Mouse (Mus musculus) MEL (cell line): ENCODE results near the gene Msrb1. TPM values are rescaled to one million over a fixed set of nuclear protein-coding genes. Genes with fewer than 3 reads are reported as not detected.

Source experiments
- DNase-seq: peaks from one replicate; pipeline ENCODE4 v3.0.0; 2011; ENCODE audit warnings: low read depth, low spot score
- H3K27ac ChIP-seq: 2 replicates; pipeline ENCODE4 v1.5.1; 2012; ENCODE audit warnings: low read depth, mild to moderate bottlenecking, control low read depth, low read length, moderate library complexity; ENCODE audit not compliant: control insufficient read depth
- H3K27me3 ChIP-seq, 2 experiments: fragments of 150-350 bp in 1 of 2; sonication (generic) in 1 of 2; 2 replicates each; pipeline ENCODE4 v1.6.1; 2012; ENCODE audit warnings: low read length in 2 of 2, mild to moderate bottlenecking in 2 of 2, improper control_type of control experiment in 1 of 2, moderate library complexity in 1 of 2; ENCODE audit not compliant: insufficient read depth in 2 of 2, control insufficient read depth in 1 of 2
- H3K36me3 ChIP-seq, 2 experiments: 2 replicates each; pipeline ENCODE4 v1.6.1; 2012 to 2014; ENCODE audit warnings: low read length in 2 of 2, improper control_type of control experiment in 1 of 2, inconsistent platforms in 1 of 2, mild to moderate bottlenecking in 1 of 2; ENCODE audit not compliant: insufficient read depth in 2 of 2, control insufficient read depth in 1 of 2
- H3K4me1 ChIP-seq, 2 experiments: fragments of 150-350 bp in 1 of 2; sonication (generic) in 1 of 2; 2 replicates each; pipeline ENCODE4 v1.6.1; 2012; ENCODE audit warnings: low read length in 2 of 2, improper control_type of control experiment in 1 of 2, mild to moderate bottlenecking in 1 of 2; ENCODE audit not compliant: insufficient read depth in 2 of 2, control insufficient read depth in 1 of 2
- H3K4me3 ChIP-seq, 2 experiments: fragments of 150-350 bp in 1 of 2; sonication (generic) in 1 of 2; 2 replicates each; pipeline ENCODE4 v1.5.1; 2012; ENCODE audit warnings: low read depth in 2 of 2, low read length in 2 of 2, mild to moderate bottlenecking in 2 of 2, moderate library complexity in 2 of 2, control low read depth in 1 of 2, improper control_type of control experiment in 1 of 2; ENCODE audit not compliant: control insufficient read depth in 1 of 2, insufficient read depth in 1 of 2
- H3K79me2 ChIP-seq: 2 replicates; pipeline ENCODE4 v1.6.1; 2012; ENCODE audit warnings: mild to moderate bottlenecking, low read length, moderate library complexity; ENCODE audit not compliant: control insufficient read depth, poor library complexity, insufficient read depth
- H3K9ac ChIP-seq: 2 replicates; pipeline ENCODE4 v1.6.1; 2012; ENCODE audit warnings: low read depth, mild to moderate bottlenecking, control low read depth, low read length, moderate library complexity; ENCODE audit not compliant: control insufficient read depth, poor library complexity, severe bottlenecking
- H3K9me3 ChIP-seq: fragments of 150-350 bp; sonication (generic); replicated peaks from 2 replicates; pipeline ENCODE4 v1.6.1; 2012; ENCODE audit warnings: mild to moderate bottlenecking, low read length, improper control_type of control experiment, moderate library complexity; ENCODE audit not compliant: insufficient read depth
- BHLHE40 ChIP-seq: IDR thresholded peaks from 2 replicates; pipeline ENCODE4 v1.6.1; 2012; ENCODE audit warnings: low read depth, mild to moderate bottlenecking, inconsistent platforms, low read length, improper control_type of control experiment, borderline replicate concordance
- CHD2 ChIP-seq: IDR thresholded peaks from 2 replicates; pipeline ENCODE4 v1.6.1; 2011; ENCODE audit warnings: low read length, improper control_type of control experiment
- E2F4 ChIP-seq: IDR thresholded peaks from 2 replicates; pipeline ENCODE4 v1.6.1; 2011; ENCODE audit warnings: low read depth, low read length, improper control_type of control experiment, borderline replicate concordance
- ELF1 ChIP-seq: IDR thresholded peaks from 2 replicates; pipeline ENCODE4 v1.6.1; 2014; ENCODE audit warnings: low read depth, mild to moderate bottlenecking, inconsistent platforms, low read length, improper control_type of control experiment, moderate library complexity
- EP300 ChIP-seq, 2 experiments: IDR thresholded peaks; 2 replicates each; pipeline ENCODE4 v1.6.1; 2011; ENCODE audit warnings: improper control_type of control experiment in 2 of 2, low read length in 2 of 2, low read depth in 1 of 2, mild to moderate bottlenecking in 1 of 2
- ETS1 ChIP-seq: IDR thresholded peaks from 2 replicates; pipeline ENCODE4 v1.6.1; 2012; ENCODE audit warnings: low read depth, mild to moderate bottlenecking, inconsistent platforms, low read length, improper control_type of control experiment, moderate library complexity
- GABPA ChIP-seq: IDR thresholded peaks from 2 replicates; pipeline ENCODE4 v1.6.1; 2012; ENCODE audit warnings: low read depth, mild to moderate bottlenecking, inconsistent platforms, low read length, improper control_type of control experiment, moderate library complexity
- HCFC1 ChIP-seq: IDR thresholded peaks from 2 replicates; pipeline ENCODE4 v1.6.1; 2012; ENCODE audit warnings: low read depth, mild to moderate bottlenecking, inconsistent platforms, low read length, improper control_type of control experiment, moderate library complexity
- KAT2A ChIP-seq: conservative IDR thresholded peaks from 2 replicates; pipeline ENCODE4 v1.6.1; 2012; ENCODE audit warnings: low read depth, low read length, improper control_type of control experiment, inconsistent platforms
- MAX ChIP-seq: IDR thresholded peaks from 2 replicates; pipeline ENCODE4 v1.6.1; 2011; ENCODE audit warnings: low read length, improper control_type of control experiment
- MAZ ChIP-seq: IDR thresholded peaks from 2 replicates; pipeline ENCODE4 v1.6.1; 2012; ENCODE audit warnings: low read depth, mild to moderate bottlenecking, inconsistent platforms, low read length, improper control_type of control experiment
- MEF2A ChIP-seq: IDR thresholded peaks from 2 replicates; pipeline ENCODE4 v1.6.1; 2014; ENCODE audit warnings: low read depth, mild to moderate bottlenecking, inconsistent platforms, low read length, improper control_type of control experiment; ENCODE audit not compliant: poor library complexity, insufficient replicate concordance, severe bottlenecking; ENCODE audit errors: extremely low read depth
- MXI1 ChIP-seq: IDR thresholded peaks from 2 replicates; pipeline ENCODE4 v1.6.1; 2011; ENCODE audit warnings: mild to moderate bottlenecking, low read depth, low read length, improper control_type of control experiment
- MYB ChIP-seq: IDR thresholded peaks from 2 replicates; pipeline ENCODE4 v1.6.1; 2011; ENCODE audit warnings: mild to moderate bottlenecking, low read depth, low read length, improper control_type of control experiment
- NELFE ChIP-seq: IDR thresholded peaks from 2 replicates; pipeline ENCODE4 v1.6.1; 2011; ENCODE audit warnings: low read depth, low read length, improper control_type of control experiment
- NRF1 ChIP-seq: IDR thresholded peaks from 2 replicates; pipeline ENCODE4 v1.6.1; 2014; ENCODE audit warnings: low read depth, mild to moderate bottlenecking, inconsistent platforms, low read length, improper control_type of control experiment, moderate library complexity; ENCODE audit not compliant: poor library complexity, insufficient read depth, severe bottlenecking
- POLR2A ChIP-seq, 2 experiments: IDR thresholded peaks; 2 replicates each; pipeline ENCODE4 v1.6.1; 2011 to 2012; ENCODE audit warnings: low read length in 2 of 2, mild to moderate bottlenecking in 2 of 2, control low read depth in 1 of 2, improper control_type of control experiment in 1 of 2, low read depth in 1 of 2, moderate library complexity in 1 of 2; ENCODE audit not compliant: control insufficient read depth in 1 of 2, insufficient read depth in 1 of 2, poor library complexity in 1 of 2
- POLR2AphosphoS5 ChIP-seq: IDR thresholded peaks from 2 replicates; pipeline ENCODE4 v1.6.1; 2012; ENCODE audit warnings: low read depth, borderline replicate concordance, mild to moderate bottlenecking, inconsistent platforms, low read length, moderate library complexity, mixed read lengths
- RAD21 ChIP-seq: IDR thresholded peaks from 2 replicates; pipeline ENCODE4 v1.6.1; 2011; ENCODE audit warnings: mild to moderate bottlenecking, low read depth, low read length, improper control_type of control experiment
- SIN3A ChIP-seq: IDR thresholded peaks from 2 replicates; pipeline ENCODE4 v1.6.1; 2012; ENCODE audit warnings: low read length, improper control_type of control experiment, inconsistent platforms
- TAL1 ChIP-seq: IDR thresholded peaks from 2 replicates; pipeline ENCODE4 v1.6.1; 2012; ENCODE audit warnings: mild to moderate bottlenecking, inconsistent platforms, low read length, moderate library complexity, mixed read lengths
- TBP ChIP-seq: IDR thresholded peaks from 2 replicates; pipeline ENCODE4 v1.8.0; 2011; ENCODE audit warnings: low read depth, low read length, improper control_type of control experiment
- TCF12 ChIP-seq: IDR thresholded peaks from 2 replicates; pipeline ENCODE4 v1.6.1; 2014; ENCODE audit warnings: low read depth, mild to moderate bottlenecking, inconsistent platforms, low read length, improper control_type of control experiment, moderate library complexity
- UBTF ChIP-seq: IDR thresholded peaks from 2 replicates; pipeline ENCODE4 v1.6.1; 2012; ENCODE audit warnings: low read depth, mild to moderate bottlenecking, inconsistent platforms, low read length, improper control_type of control experiment, moderate library complexity, borderline replicate concordance; ENCODE audit not compliant: insufficient read depth
- USF1 ChIP-seq: IDR thresholded peaks from 2 replicates; pipeline ENCODE4 v1.6.1; 2014; ENCODE audit warnings: low read depth, mild to moderate bottlenecking, inconsistent platforms, low read length, improper control_type of control experiment, moderate library complexity
- USF2 ChIP-seq, 2 experiments: IDR thresholded peaks; 2 replicates each; pipeline ENCODE4 v1.6.1; 2011 to 2012; ENCODE audit warnings: improper control_type of control experiment in 2 of 2, low read length in 2 of 2, borderline replicate concordance in 1 of 2, inconsistent platforms in 1 of 2, low read depth in 1 of 2, mild to moderate bottlenecking in 1 of 2; ENCODE audit not compliant: insufficient read depth in 1 of 2
- ZKSCAN1 ChIP-seq: IDR thresholded peaks from 2 replicates; pipeline ENCODE4 v1.6.1; 2012; ENCODE audit warnings: low read depth, mild to moderate bottlenecking, inconsistent platforms, low read length, improper control_type of control experiment, moderate library complexity
- ZMIZ1 ChIP-seq: IDR thresholded peaks from 2 replicates; pipeline ENCODE4 v1.6.1; 2012; ENCODE audit warnings: low read depth, mild to moderate bottlenecking, inconsistent platforms, low read length, improper control_type of control experiment, moderate library complexity
- polyA plus RNA-seq, 2 experiments: library from polyadenylated mRNA; stranded (reverse) in 1 of 2; unstranded in 1 of 2; fragments of >175 nt in 1 of 2; fragments of >200 nt in 1 of 2; gene quantifications; 2 replicates each; pipeline versions ENCODE4 v1.2.1 to v1.2.4; 2012; ENCODE audit warnings: low replicate concordance in 2 of 2, low read depth in 1 of 2; ENCODE audit not compliant: insufficient read length in 2 of 2, insufficient read depth in 1 of 2, missing spikeins in 1 of 2
- total RNA-seq: library from RNA; depleted of rRNA; stranded (reverse); fragments of 300-350 nt; gene quantifications from 2 replicates; pipeline ENCODE4 v1.2.3, GENCODE M21; 2012

The Msrb1 gene
- total and polyA plus RNA-seq, 3 experiments, result 31.9 to 58.6 TPM; not detected in 1

GRCm38 (mm10) chr17:24742307-24742706 is 5.9 kb downstream of the Msrb1 start:
- Histone ChIP-seq H3K36me3 (peaks cover 0 to 4% of the 10 kb centered on the region in 2 experiments; a peak in 1 of 4 replicates), H3K79me2 (no peaks in the 10 kb centered on the region), H3K27me3 (no peaks in the 10 kb centered on the region; a peak in 1 of 4 replicates), H3K27ac (no peak overlapping the region), H3K4me1 (peaks cover 0 to 5% of the 10 kb centered on the region in 2 experiments; a peak in 2 of 4 replicates), H3K9ac (no peak overlapping the region), H3K4me3 (no peak overlapping the region), H3K9me3 (no peaks in the 10 kb centered on the region)
- no peak for DNase-seq
- no peak for TF ChIP-seq ETS1
- no peak for TF ChIP-seq POLR2A (IDR thresholded peaks at IDR 0.05; ENCODE audit: control insufficient read depth in 1 of 2, insufficient read depth in 1 of 2, low read depth in 1 of 2, low read length in 2 of 2, poor library complexity in 1 of 2)
- TF ChIP-seq SIN3A, result no peak
- TF ChIP-seq NELFE, result no peak
- no peak for TF ChIP-seq MXI1
- TF ChIP-seq POLR2AphosphoS5, result no peak
- TF ChIP-seq EP300 (IDR thresholded peaks at IDR 0.05; ENCODE audit: low read depth in 1 of 2, low read length in 2 of 2), result no peak
- no peak for TF ChIP-seq E2F4
- no peak for TF ChIP-seq TBP
- no peak for TF ChIP-seq UBTF
- no peak for TF ChIP-seq ZMIZ1
- TF ChIP-seq ZKSCAN1, result no peak
- no peak for TF ChIP-seq HCFC1
- TF ChIP-seq NRF1, result no peak

- peaks cover 0 to 4% of the 10 kb centered on the region in 2 experiments; a peak in 1 of 4 replicates for H3K27me3 ChIP-seq
- no peak for DNase-seq
- no peak overlapping the region for H3K27ac ChIP-seq
- H3K79me2 ChIP-seq, result no peaks in the 10 kb centered on the region
- TF ChIP-seq ZMIZ1 (no peak), MYB (no peak), SIN3A (no peak), MAX (no peak), CHD2 (no peak), ZKSCAN1 (no peak), TCF12 (no peak), TAL1 (no peak), NRF1 (no peak), BHLHE40 (no peak), E2F4 (no peak), MAZ (no peak), MEF2A (no peak), KAT2A (no peak), RAD21 (no peak), USF2 (IDR thresholded peaks at IDR 0.05; ENCODE audit: borderline replicate concordance in 1 of 2, insufficient read depth in 1 of 2, low read depth in 1 of 2, low read length in 2 of 2) (no peak), ELF1 (no peak), USF1 (no peak), GABPA (no peak)
- no peaks in the 10 kb centered on the region for H3K36me3 ChIP-seq
- H3K4me3 ChIP-seq, result no peak overlapping the region
- H3K9me3 ChIP-seq, result no peaks in the 10 kb centered on the region
- no peak overlapping the region for H3K9ac ChIP-seq
- no peaks in the 10 kb centered on the region for H3K4me1 ChIP-seq
These were observed 7.5 kb downstream of the Msrb1 start for GRCm38 (mm10) chr17:24743896-24744295.
